Mouse (Mus musculus) ovary, postnatal 10 days (tissue): ENCODE measurements around the gene Vmn2r106.

Experiments used
- DNase-seq: peaks from one replicate; pipeline ENCODE4 v3.0.0; 2022; ENCODE audit warnings: low spot score

Gene Vmn2r106

DNA sequence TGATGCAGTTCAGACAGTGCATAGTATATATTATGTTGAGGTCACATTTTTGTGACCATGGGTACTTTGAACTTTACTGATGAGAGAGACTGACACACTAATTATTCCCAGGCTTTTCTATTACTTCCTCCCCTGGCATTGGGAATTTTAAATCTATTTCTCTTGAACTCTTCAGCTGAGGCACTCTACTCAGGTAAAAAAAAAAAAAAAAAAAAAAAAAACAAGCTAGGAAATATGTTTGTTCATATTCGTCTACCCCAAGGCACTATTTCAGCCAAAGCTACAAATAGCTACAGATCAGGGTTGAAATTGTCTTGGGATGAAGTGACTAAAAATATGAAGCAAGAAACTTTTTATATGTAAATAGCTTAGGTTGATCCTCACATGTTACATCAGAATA, at the start of gene Vmn2r106:
Gene Vmn2r106, minus strand, starts transcription at position 101 of the 400 bp plus-strand sequence.
- DNase-seq = no peak

DNA sequence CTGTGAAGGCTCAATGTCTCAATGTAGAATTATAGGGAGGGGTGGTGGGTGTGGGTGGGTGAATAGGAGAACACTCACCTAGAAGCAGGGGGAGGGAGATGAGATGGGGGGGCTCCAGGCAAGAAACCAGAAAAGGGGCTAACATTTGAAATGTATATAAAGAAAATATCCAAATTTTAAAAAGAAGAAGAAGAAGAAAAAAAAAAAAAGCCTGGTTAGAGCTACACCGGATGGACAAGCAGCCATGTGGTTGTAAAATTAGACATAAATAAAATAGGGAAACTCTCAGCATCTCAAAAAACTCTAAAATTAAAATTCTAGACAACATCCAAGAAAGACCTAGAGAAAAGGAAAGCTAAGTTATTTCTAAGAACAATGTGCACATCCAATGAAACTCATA, 20.4 kb upstream of the Vmn2r106 start:
- no peak for DNase-seq

DNA sequence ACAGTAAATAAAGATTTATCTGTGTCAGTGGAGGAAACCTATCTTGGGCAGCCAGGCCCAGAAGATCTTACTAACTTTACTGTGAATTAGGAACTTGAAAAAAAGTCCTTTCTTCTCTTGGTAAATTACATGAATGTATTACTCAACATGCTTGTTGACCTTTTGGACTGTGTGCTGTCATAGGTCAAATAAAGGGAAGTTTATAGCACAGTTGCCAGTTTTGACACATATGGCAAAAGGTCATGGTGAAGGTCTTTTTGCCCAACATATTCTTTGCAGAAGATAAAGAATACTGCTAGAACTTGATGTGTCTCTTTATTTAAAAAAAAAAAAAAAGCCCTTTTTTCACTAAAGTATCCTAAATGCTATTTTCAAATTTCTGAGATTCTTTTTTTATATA, 1.6 kb upstream of the Vmn2r106 start:
- DNase-seq = no peak

DNA sequence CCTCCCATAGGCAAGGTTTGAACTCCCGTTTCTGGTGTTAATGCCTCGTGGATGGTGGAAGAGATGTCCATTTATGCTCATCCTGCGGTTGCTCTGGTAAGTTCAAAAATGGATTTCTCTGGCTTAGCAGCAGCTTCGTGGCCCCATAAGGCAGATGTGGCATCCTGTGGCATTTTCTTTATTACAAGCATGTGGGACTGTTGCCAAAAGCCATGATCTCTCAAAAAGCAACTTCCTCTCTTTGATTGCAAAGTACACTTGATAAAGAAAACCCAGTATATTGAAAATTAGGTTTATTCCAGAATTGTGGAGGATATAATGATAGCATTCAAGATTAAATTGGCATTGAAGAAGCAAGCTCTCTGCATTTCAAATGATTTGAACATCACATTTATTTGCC, 29.8 kb downstream of the Vmn2r106 start:
- no peak for DNase-seq

DNA sequence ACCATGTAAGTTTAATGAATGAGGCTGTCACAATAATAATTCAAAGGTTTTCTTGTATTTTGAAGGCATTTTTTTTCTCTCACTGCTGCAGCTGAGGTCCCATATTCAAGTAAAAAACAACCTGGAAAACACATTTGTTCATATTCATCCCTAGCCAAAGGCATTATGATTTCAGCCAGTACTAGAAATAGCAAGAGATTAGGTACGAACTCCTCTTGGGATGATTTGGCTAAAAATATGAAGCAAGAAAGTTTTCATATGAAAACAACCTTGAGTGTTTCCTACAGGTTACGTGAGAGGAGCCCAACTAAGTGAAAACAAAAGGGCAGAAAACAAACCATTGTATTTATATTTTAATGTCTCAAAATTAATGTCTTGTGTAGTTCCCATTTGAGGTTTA, 50.4 kb downstream of the Vmn2r106 start, which contains the start of gene Vmn2r105:
Gene Vmn2r105, minus strand, starts transcription at position 101 of the 400 bp plus-strand sequence.
- DNase-seq = no peak
